Mouse (Mus musculus): ENCODE measurements around the gene AC124108.1. TPM values are rescaled to one million over a fixed set of nuclear protein-coding genes. Genes with fewer than 3 reads are reported as not detected.

AC124108.1 gene
- 2.5 and 3.3 TPM in 2 replicates for polyA plus RNA-seq (2015; fragmentation: Nextera tagmentation; extraction: Ambion mirVana)

DNA sequence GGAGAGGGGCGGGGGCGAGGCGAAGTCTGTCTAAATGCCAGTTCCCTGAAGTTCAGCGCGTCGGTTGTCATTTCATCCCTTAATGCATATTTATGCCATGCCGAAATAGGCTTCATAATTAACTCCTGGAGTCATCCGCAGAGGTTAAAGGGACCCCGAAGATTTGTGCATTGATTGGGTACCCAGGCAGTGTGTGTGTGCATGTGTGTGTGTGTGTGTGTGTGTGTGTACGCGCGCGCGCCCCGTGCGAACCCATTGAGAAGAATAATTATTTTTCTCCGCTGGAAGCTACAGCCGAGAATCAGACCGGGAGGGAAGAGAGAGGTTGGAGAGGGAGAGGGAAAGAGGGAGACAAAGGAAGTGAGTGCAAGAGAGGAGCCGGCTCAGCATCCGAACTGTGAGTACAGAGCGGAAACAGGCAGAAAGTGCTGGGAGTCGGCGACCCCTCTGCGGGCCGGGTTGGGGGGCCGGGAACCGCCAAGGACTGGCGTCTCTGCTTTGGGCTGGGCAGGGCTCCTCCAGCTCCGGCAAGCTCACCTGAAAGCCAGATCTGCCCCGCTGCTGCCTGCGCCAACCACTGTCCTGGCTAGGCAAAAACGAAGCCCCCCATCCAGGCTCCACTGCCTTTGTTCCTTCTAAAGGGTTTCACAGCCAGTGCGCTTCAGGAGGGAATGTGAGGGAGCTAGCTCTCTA, at the start of gene AC124108.1, which contains the start of gene Lemd1:
TSS of gene AC124108.1 (plus strand) at position 365 of the 693 bp plus-strand sequence.
TSS of gene Lemd1 (plus strand) at position 339 of the 693 bp plus-strand sequence.
- peak; percentile 13 for ATAC-seq
- H3K4me3 ChIP-seq (replicated peaks; ENCODE audit: low read length): peak within 1 kb of the TSS; percentile 84
- H3K4me1 ChIP-seq (replicated peaks; ENCODE audit: control insufficient read depth, insufficient read depth, low read length): peaks cover 49% of the 10 kb centered on the region
- H3K9ac ChIP-seq (replicated peaks; ENCODE audit: low read depth, low read length): peak within 1 kb of the TSS; percentile 97
- peak within 1 kb of the TSS; percentile 99 for H3K27ac ChIP-seq (ENCODE audit: low read length)
- H3K4me2 ChIP-seq (ENCODE audit: low read length): peak within 1 kb of the TSS; percentile 67
- H3K9me3 ChIP-seq (ENCODE audit: control insufficient read depth, low read length): no peaks in the 10 kb centered on the region
- no peaks in the 10 kb centered on the region for H3K27me3 ChIP-seq (replicated peaks; ENCODE audit: control insufficient read depth, insufficient read depth, low read length)
- WGBS: under 1% methylated on average over 33 of the region's 34 CpGs
- no peaks in the 10 kb centered on the region for H3K36me3 ChIP-seq (ENCODE audit: control insufficient read depth, insufficient read depth)

DNA sequence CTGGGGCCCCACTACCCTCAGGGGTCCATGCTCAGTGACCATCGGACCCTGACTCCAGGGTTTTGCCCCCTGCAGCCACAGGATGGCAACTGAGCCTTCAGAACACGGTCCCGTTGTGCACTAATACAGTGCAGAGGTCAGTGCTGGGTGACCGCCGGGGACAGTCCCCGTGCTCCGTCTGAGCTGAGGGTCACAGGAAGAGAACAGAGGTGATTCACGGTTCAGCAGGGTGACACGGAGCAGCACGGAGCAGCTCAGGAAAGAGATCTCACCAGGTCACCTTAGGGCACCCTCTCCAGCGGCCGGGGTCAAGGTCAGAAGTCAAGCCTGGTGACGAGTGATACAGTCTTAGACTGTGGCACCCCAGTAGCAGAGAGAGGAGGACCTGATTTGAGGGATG, 49.5 kb upstream of the AC124108.1 start:
- H3K27ac ChIP-seq (ENCODE audit: low read length): no peak overlapping the region
- H3K9me3 ChIP-seq (ENCODE audit: control insufficient read depth, low read length): no peaks in the 10 kb centered on the region
- no peak overlapping the region for H3K4me3 ChIP-seq (replicated peaks; ENCODE audit: low read length)
- peaks cover 8% of the 10 kb centered on the region; the same call in 1 of the 2 replicates for H3K27me3 ChIP-seq (replicated peaks; ENCODE audit: control insufficient read depth, insufficient read depth, low read length)
- H3K36me3 ChIP-seq (ENCODE audit: control insufficient read depth, insufficient read depth): no peaks in the 10 kb centered on the region
- no peak for ATAC-seq
- peaks cover 21% of the 10 kb centered on the region for H3K4me1 ChIP-seq (replicated peaks; ENCODE audit: control insufficient read depth, insufficient read depth, low read length)
- 82% methylated on average over 13 of the region's 13 CpGs for WGBS
- H3K4me2 ChIP-seq (ENCODE audit: low read length): no peak overlapping the region
- no peak overlapping the region for H3K9ac ChIP-seq (replicated peaks; ENCODE audit: low read depth, low read length)

DNA sequence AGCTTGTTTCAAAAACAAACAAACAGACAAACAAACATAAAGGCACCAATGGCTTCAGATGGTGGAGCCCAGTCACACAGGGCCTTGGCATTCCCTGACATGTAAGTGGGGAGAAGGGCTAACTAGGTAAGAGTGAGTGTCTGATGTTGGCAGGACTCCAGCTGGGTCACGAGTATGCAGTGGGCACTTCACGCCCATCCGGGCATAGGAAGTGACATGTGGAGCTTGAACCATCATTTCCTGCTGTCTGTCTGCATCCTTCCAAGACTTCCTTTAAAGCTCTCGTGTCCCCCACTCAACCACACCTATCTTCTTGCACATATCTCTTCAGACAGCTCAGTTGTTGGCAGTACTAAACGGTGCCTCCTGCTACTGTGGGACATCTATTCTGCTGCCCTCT, 48.2 kb upstream of the AC124108.1 start:
- H3K4me3 ChIP-seq (replicated peaks; ENCODE audit: low read length): no peak overlapping the region

DNA sequence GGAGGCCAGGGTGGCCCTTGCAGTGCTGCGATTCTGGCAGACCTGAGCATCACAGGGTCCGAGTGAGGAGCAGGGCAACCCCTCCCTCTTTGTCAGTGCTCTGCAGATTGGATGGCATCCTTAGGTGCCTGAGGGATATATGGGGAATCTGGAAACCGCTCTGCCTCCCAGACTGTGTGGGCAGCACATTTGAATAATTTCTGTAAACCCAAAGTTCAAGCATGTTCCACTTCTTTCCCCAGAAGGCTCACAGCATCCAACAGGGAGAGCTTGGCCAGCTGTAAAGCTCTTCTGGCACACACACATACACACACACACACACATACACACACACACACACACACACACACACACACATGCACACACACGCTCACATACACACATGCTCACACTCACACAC, 47.5 kb upstream of the AC124108.1 start:
- 0 out of 2 replicates have a peak, but pooled peaks have one; percentile 3 for ATAC-seq
- 64% methylated on average over 4 of the region's 4 CpGs for WGBS
- Histone ChIP-seq H3K4me2 (ENCODE audit: low read length) (no peak overlapping the region), H3K27me3 (replicated peaks; ENCODE audit: control insufficient read depth, insufficient read depth, low read length) (peaks cover 7% of the 10 kb centered on the region; the same call in 1 of the 2 replicates), H3K9ac (replicated peaks; ENCODE audit: low read depth, low read length) (no peak overlapping the region), H3K9me3 (ENCODE audit: control insufficient read depth, low read length) (no peaks in the 10 kb centered on the region), H3K27ac (ENCODE audit: low read length) (no peak overlapping the region; the same call in 1 of the 2 replicates), H3K4me1 (replicated peaks; ENCODE audit: control insufficient read depth, insufficient read depth, low read length) (peaks cover 21% of the 10 kb centered on the region), H3K36me3 (ENCODE audit: control insufficient read depth, insufficient read depth) (no peaks in the 10 kb centered on the region), H3K4me3 (replicated peaks; ENCODE audit: low read length) (no peak overlapping the region)

More for the DNA sequence above, 48.2 kb upstream of the AC124108.1 start:
- Histone ChIP-seq H3K9me3 (ENCODE audit: control insufficient read depth, low read length) (no peaks in the 10 kb centered on the region), H3K36me3 (ENCODE audit: control insufficient read depth, insufficient read depth) (no peaks in the 10 kb centered on the region), H3K27ac (ENCODE audit: low read length) (no peak overlapping the region), H3K9ac (replicated peaks; ENCODE audit: low read depth, low read length) (no peak overlapping the region), H3K4me1 (replicated peaks; ENCODE audit: control insufficient read depth, insufficient read depth, low read length) (peaks cover 21% of the 10 kb centered on the region), H3K4me2 (ENCODE audit: low read length) (no peak overlapping the region), H3K27me3 (replicated peaks; ENCODE audit: control insufficient read depth, insufficient read depth, low read length) (peaks cover 8% of the 10 kb centered on the region; the same call in 1 of the 2 replicates)
- 69% methylated on average over 5 of the region's 5 CpGs for WGBS
- ATAC-seq: no peak

DNA sequence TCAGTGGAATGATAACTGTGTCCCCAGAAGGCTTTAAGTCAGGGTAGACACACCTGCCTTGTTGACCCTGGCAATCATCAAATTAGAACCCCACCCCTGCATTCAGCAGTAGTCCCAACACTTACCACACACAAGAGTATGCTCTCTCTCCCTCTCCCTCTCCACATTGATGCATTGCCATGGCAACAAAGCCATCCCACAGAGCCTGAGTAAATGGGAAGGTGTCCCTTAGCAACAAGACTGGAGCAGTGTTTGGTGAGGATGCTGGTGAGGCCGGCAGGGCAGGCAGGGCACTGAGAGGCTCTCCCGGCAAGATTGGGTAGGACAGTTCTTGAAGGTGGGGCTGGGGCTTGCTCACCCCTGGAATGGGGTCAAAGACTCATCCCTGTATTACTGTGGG, 47.0 kb upstream of the AC124108.1 start:
- Histone ChIP-seq H3K4me1 (replicated peaks; ENCODE audit: control insufficient read depth, insufficient read depth, low read length) (peaks cover 16% of the 10 kb centered on the region), H3K4me2 (ENCODE audit: low read length) (no peak overlapping the region), H3K27me3 (replicated peaks; ENCODE audit: control insufficient read depth, insufficient read depth, low read length) (peaks cover 5% of the 10 kb centered on the region; the same call in 1 of the 2 replicates), H3K4me3 (replicated peaks; ENCODE audit: low read length) (no peak overlapping the region), H3K9me3 (ENCODE audit: control insufficient read depth, low read length) (no peaks in the 10 kb centered on the region), H3K9ac (replicated peaks; ENCODE audit: low read depth, low read length) (no peak overlapping the region), H3K27ac (ENCODE audit: low read length) (no peak overlapping the region), H3K36me3 (ENCODE audit: control insufficient read depth, insufficient read depth) (no peaks in the 10 kb centered on the region)
- WGBS: 4% methylated on average over 2 of the region's 2 CpGs
- peak; percentile 82 for ATAC-seq

DNA sequence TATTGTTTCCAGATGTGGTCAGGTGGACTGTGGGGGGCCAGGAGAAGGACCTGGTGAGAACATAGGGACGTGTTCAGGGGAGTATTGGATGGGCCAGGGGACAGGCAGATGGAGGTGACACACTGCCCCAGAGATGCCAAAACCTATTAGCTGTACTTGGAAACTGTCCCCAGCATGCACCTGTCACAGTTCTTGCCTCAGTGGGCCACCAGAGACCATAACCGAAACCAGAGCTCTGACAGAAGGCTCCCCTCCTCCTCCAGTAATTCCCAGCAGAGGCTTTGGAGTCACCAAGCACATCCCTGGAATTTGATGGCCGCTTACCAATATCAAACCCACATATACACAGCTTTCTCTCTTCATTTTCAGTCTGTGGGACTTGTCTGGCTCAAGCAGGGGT, 46.4 kb upstream of the AC124108.1 start:
- ATAC-seq: no peak
- WGBS: 78% methylated on average over 3 of the region's 3 CpGs
- no peaks in the 10 kb centered on the region; the same call in 1 of the 2 replicates for H3K27me3 ChIP-seq (replicated peaks; ENCODE audit: control insufficient read depth, insufficient read depth, low read length)

DNA sequence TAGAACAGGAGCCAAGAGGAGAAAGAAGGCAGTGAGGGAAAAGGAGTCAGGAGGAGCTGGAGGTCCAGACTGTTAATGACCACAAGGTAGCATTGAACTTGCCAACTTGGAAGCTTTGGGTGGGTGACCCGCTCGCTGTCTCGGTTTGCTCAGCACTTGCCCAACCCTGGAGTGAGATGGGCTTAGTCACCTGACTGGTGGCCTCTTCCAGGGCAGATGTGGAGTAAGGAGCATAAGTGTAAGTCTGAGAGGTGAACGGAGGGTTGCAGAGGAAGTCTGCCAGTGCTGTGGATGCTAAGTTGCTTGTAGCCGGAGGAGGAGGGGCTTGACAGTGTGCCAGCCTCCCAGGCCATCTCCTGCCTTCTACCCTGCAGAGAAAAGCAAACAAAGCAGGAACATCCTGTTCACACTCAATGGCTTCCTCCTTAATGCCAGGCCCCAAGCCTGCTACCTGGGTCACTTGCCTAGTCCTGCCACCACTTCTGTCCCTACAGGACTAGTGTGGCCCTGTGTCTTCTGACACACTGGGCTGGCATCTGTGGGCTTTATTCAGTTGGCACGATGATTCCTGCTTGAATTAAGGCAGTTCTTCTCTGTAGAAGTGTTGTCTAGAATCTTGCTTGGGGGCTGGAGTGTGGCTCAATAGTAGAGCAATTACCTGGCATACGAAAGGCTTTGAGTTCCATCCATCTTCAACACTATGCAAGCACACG, 45.1 kb upstream of the AC124108.1 start:
- no peaks in the 10 kb centered on the region for H3K9me3 ChIP-seq (ENCODE audit: control insufficient read depth, low read length)
- H3K4me1 ChIP-seq (replicated peaks; ENCODE audit: control insufficient read depth, insufficient read depth, low read length): peaks cover 11% of the 10 kb centered on the region
- WGBS: 87% methylated on average over 8 of the region's 8 CpGs
- no peak overlapping the region for H3K4me3 ChIP-seq (replicated peaks; ENCODE audit: low read length)
- H3K27me3 ChIP-seq (replicated peaks; ENCODE audit: control insufficient read depth, insufficient read depth, low read length): no peaks in the 10 kb centered on the region
- no peak overlapping the region for H3K9ac ChIP-seq (replicated peaks; ENCODE audit: low read depth, low read length)
- no peak overlapping the region for H3K27ac ChIP-seq (ENCODE audit: low read length)
- H3K4me2 ChIP-seq (ENCODE audit: low read length): no peak overlapping the region
- H3K36me3 ChIP-seq (ENCODE audit: control insufficient read depth, insufficient read depth): no peaks in the 10 kb centered on the region
- ATAC-seq: no peak

More for the DNA sequence above, 46.4 kb upstream of the AC124108.1 start:
- H3K9ac ChIP-seq (replicated peaks; ENCODE audit: low read depth, low read length): no peak overlapping the region
- no peak overlapping the region for H3K4me2 ChIP-seq (ENCODE audit: low read length)
- no peak overlapping the region for H3K4me3 ChIP-seq (replicated peaks; ENCODE audit: low read length)
- H3K27ac ChIP-seq (ENCODE audit: low read length): no peak overlapping the region
- H3K9me3 ChIP-seq (ENCODE audit: control insufficient read depth, low read length): no peaks in the 10 kb centered on the region
- H3K4me1 ChIP-seq (replicated peaks; ENCODE audit: control insufficient read depth, insufficient read depth, low read length): peaks cover 11% of the 10 kb centered on the region
- H3K36me3 ChIP-seq (ENCODE audit: control insufficient read depth, insufficient read depth): no peaks in the 10 kb centered on the region

DNA sequence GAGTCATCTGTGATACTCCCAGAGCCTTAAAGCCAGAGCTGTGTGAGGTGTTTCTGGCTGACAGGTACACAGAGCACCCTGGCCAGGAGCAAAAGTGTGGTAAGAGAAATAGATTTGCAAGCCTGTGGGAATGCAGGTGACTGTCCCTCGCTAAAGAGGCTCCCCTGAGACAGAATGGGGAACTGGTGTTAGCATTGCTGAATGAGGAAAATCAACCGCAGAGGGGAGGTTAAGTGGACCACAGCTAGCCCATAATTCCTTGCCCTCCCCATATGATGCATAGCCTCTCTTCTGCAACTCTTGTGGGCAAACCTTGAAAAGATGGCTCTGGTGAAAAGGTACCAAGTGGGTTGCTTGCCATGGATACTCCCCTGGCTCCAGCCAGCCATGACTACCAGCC, 41.8 kb upstream of the AC124108.1 start:
- 69% methylated on average over 2 of the region's 2 CpGs for WGBS
- H3K27me3 ChIP-seq (replicated peaks; ENCODE audit: control insufficient read depth, insufficient read depth, low read length): no peaks in the 10 kb centered on the region

DNA sequence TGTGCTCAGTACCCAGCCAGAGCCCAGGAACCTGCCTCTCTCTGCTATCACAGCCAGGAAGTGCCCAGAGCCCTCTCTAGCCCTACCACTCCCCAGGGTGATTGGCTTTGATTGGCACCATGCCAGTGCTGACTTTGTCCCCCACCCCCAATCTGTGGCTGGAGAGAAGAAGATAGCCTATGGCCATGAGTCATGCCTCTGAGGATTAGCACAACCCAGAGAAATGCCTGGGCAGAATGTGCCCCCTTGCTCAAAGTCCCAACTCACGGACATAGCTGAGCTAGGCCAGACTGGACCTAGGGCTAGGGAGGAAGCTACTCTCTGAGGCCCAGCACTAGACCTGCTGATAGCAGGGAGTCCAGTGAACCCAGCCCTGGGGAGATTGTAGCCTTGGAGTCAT, 41.1 kb upstream of the AC124108.1 start:
- no peaks in the 10 kb centered on the region for H3K27me3 ChIP-seq (replicated peaks; ENCODE audit: control insufficient read depth, insufficient read depth, low read length)
- no peak overlapping the region for H3K4me2 ChIP-seq (ENCODE audit: low read length)
- no peaks in the 10 kb centered on the region for H3K4me1 ChIP-seq (replicated peaks; ENCODE audit: control insufficient read depth, insufficient read depth, low read length)
- no peaks in the 10 kb centered on the region for H3K36me3 ChIP-seq (ENCODE audit: control insufficient read depth, insufficient read depth)
- no peak overlapping the region for H3K4me3 ChIP-seq (replicated peaks; ENCODE audit: low read length)
- 50% methylated on average over 1 of the region's 1 CpGs for WGBS
- no peaks in the 10 kb centered on the region for H3K9me3 ChIP-seq (ENCODE audit: control insufficient read depth, low read length)
- no peak overlapping the region for H3K27ac ChIP-seq (ENCODE audit: low read length)
- ATAC-seq: no peak
- H3K9ac ChIP-seq (replicated peaks; ENCODE audit: low read depth, low read length): no peak overlapping the region

More for the DNA sequence above, 41.8 kb upstream of the AC124108.1 start:
- ATAC-seq: no peak
- no peaks in the 10 kb centered on the region for H3K9me3 ChIP-seq (ENCODE audit: control insufficient read depth, low read length)
- H3K4me3 ChIP-seq (replicated peaks; ENCODE audit: low read length): no peak overlapping the region
- no peak overlapping the region for H3K9ac ChIP-seq (replicated peaks; ENCODE audit: low read depth, low read length)
- H3K36me3 ChIP-seq (ENCODE audit: control insufficient read depth, insufficient read depth): no peaks in the 10 kb centered on the region
- no peak overlapping the region for H3K4me2 ChIP-seq (ENCODE audit: low read length)
- H3K4me1 ChIP-seq (replicated peaks; ENCODE audit: control insufficient read depth, insufficient read depth, low read length): peaks cover 2% of the 10 kb centered on the region
- H3K27ac ChIP-seq (ENCODE audit: low read length): no peak overlapping the region

Measured in forebrain, embryonic 16.5 days (tissue).